Mouse (Mus musculus) myocyte (in vitro differentiated cells): ENCODE measurements around the gene Ppp1r16b.

Experiments
- CEBPB ChIP-seq: IDR thresholded peaks from 2 replicates; pipeline ENCODE4 v1.6.1; 2011; ENCODE audit warnings: mild to moderate bottlenecking, moderate library complexity; ENCODE audit not compliant: poor library complexity, insufficient read depth, severe bottlenecking
- E2F4 ChIP-seq: IDR thresholded peaks from one replicate; pipeline ENCODE4 v1.6.1; 2011; ENCODE audit warnings: mild to moderate bottlenecking, control low read depth, moderate library complexity; ENCODE audit not compliant: insufficient read depth
- MAX ChIP-seq: IDR thresholded peaks from one replicate; pipeline ENCODE4 v1.6.1; 2011; ENCODE audit warnings: low read depth, mild to moderate bottlenecking, control low read depth
- MYOD1 ChIP-seq, 3 experiments: IDR thresholded peaks; one replicate each; pipeline ENCODE4 v1.6.1; 2011; ENCODE audit warnings: control low read depth in 2 of 3, low read depth in 2 of 3, mild to moderate bottlenecking in 2 of 3, moderate library complexity in 1 of 3; ENCODE audit not compliant: insufficient read length in 2 of 3, control insufficient read depth in 1 of 3
- MYOG ChIP-seq, 3 experiments: IDR thresholded peaks; one replicate each; pipeline ENCODE4 v1.6.1; 2011; ENCODE audit warnings: control low read depth in 2 of 3, low read depth in 2 of 3, mild to moderate bottlenecking in 2 of 3; ENCODE audit not compliant: insufficient read length in 2 of 3, control insufficient read depth in 1 of 3, insufficient read depth in 1 of 3
- POLR2A ChIP-seq: IDR thresholded peaks from one replicate; pipeline ENCODE4 v1.6.1; 2011; ENCODE audit warnings: low read depth, mild to moderate bottlenecking, control low read depth, moderate library complexity; ENCODE audit not compliant: insufficient read length
- POLR2AphosphoS2 ChIP-seq: IDR thresholded peaks from one replicate; pipeline ENCODE4 v1.6.1; 2011; ENCODE audit warnings: low read depth, control low read depth; ENCODE audit not compliant: insufficient read length
- REST ChIP-seq: IDR thresholded peaks from one replicate; pipeline ENCODE4 v1.6.1; 2011; ENCODE audit warnings: mild to moderate bottlenecking, control low read depth, moderate library complexity; ENCODE audit not compliant: insufficient read depth, insufficient read length
- TCF12 ChIP-seq: IDR thresholded peaks from one replicate; pipeline ENCODE4 v1.6.1; 2011; ENCODE audit warnings: mild to moderate bottlenecking, control low read depth; ENCODE audit not compliant: poor library complexity, insufficient read depth, severe bottlenecking
- USF1 ChIP-seq: IDR thresholded peaks from one replicate; pipeline ENCODE4 v1.6.1; 2011; ENCODE audit warnings: low read depth, mild to moderate bottlenecking, control low read depth, moderate library complexity

- TF ChIP-seq POLR2A, result no peak
- TF ChIP-seq MAX, result no peak
- TF ChIP-seq CEBPB, result no peak
- no peak for TF ChIP-seq USF1
- no peak for TF ChIP-seq TCF12
- TF ChIP-seq MYOG (IDR thresholded peaks at IDR 0.05; ENCODE audit: control insufficient read depth in 1 of 3, insufficient read depth in 1 of 3, insufficient read length in 2 of 3, low read depth in 2 of 3), result no peak
- TF ChIP-seq REST, result no peak
- TF ChIP-seq E2F4, result no peak
- no peak for TF ChIP-seq MYOD1 (IDR thresholded peaks at IDR 0.05; ENCODE audit: control insufficient read depth in 1 of 3, insufficient read length in 2 of 3, low read depth in 2 of 3)
- no peak for TF ChIP-seq POLR2AphosphoS2
Measured at GRCm38 (mm10) chr2:158641869-158642268, 23.3 kb upstream of the Ppp1r16b start.
